Mouse (Mus musculus) granulocyte monocyte progenitor cell, adult 5-6 weeks (primary cell): ENCODE measurements around the gene Rnf216. TPM values are rescaled to one million over a fixed set of nuclear protein-coding genes. Genes with fewer than 3 reads are reported as not detected.
"Not testable (repeated sequence)": the region's sequence is repeated elsewhere in the genome, so short reads cannot be mapped to it uniquely, and the experiment has no call there.

Experiments
- ATAC-seq: replicated peaks from 2 replicates; pipeline ENCODE4 v1.8.0; 2016; ENCODE audit warnings: mild to moderate bottlenecking, moderate TSS enrichment, inconsistent platforms; ENCODE audit not compliant: poor library complexity, severe bottlenecking
- total RNA-seq, 2 experiments: library from RNA; stranded (forward) in 1 of 2; stranded (reverse) in 1 of 2; fragments of 200-712, 200-1000 nt in 1 of 2; fragments of >200 nt in 1 of 2; fragmentation: Nextera tagmentation in 1 of 2; gene quantifications; 2 replicates each; pipeline ENCODE4 v1.2.3; 2014 to 2017

Rnf216 gene
- 41.1 and 42.5 TPM in 2 replicates for total RNA-seq (2014; fragmentation: Nextera tagmentation)
- total RNA-seq (2017), result 33.1 and 37.3 TPM in 2 replicates

DNA sequence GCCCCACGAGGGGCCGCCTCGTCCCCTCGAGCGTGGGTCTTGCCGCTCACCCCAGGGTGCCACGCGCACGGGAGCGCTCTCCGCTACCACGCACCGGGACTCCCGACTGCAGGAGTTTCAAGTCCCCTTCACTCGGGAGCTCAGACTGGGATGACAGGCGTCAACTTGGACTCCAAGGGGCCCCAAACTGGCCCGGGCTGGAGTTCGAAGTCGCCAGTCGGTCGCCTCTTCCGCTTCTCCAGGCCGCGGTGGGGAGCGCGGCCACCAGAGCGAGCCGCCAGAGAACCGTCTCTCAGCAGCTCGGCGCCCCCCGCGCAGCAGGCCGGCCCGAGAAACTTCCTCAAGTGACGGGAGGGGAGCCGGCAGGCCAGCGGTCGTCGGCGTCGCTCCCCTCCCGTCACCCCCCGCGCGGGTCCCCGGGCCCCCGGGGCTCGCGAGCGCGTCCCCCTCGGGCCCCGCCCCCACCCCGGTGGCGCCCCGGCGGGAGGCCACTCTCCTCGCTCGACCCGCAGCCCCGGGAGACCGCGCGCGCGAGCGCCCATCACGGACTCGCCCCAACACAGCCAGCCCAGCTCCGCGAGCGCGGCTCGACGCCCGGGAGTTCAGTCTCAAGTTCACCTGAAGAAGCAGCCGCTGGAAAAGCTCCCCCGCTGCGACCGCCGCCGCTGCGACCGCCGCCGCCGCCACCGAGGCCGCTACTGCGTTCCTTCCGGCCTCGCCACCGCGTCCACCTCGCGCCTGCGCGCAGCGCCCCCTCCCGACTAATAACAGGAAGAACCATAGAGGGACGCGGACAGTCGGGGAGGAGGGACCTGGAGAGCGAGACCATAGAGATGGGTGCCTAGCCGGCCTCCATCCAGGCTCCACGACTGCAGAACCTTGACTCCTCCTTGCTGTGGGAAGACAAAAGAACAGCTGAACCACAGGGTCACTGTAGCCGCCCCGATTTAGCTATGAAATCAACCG, at the start of gene Rnf216:
Gene Rnf216, minus strand, starts transcription at position 714 of the 966 bp plus-strand sequence.
- ATAC-seq, result peak; percentile 97

GRCm38 (mm10) chr5:143155534-143155933, 42.7 kb upstream of the Rnf216 start:
- ATAC-seq, result no peak

DNA sequence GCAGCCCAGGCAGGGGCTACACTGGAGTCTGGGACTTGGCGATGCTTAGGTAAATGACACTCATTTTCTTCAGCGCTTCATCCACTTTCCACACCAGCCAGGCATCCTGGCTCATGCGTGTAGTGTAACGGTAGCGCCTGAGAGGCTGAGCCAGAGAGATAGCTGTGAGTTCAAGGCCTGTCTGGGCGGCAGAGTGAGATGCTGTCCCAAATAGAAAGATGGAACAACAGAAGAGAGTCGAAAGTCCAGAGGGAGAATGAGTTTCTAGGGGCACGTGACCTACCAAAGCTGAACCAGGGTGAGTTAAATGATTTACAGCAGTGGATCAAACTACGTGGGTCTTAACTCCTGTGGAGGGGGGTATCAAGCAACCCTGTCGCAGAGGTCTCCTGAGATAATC, 41.0 kb upstream of the Rnf216 start:
- ATAC-seq, result no peak

- ATAC-seq, result no peak
Observed at GRCm38 (mm10) chr5:143150044-143150443, 37.2 kb upstream of the Rnf216 start.

DNA sequence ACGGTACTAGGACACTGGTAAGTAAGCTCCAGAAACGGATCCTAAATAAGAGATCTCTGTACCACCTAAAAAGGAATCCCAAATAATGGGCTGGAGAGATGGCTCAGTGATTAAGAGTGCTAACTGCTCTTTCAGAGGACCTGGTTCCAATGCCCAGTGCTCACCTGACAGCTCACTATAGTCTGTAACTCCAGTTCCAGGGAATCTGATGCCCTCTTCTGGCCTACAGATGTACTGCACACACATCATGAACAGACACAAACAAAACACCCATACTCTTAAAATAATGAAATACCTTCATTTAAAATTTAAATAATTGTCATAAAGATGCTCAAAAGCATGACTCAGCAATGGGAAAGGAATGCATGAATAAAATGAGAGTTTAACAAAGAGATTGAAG, 36.7 kb upstream of the Rnf216 start:
- no peak for ATAC-seq

GRCm38 (mm10) chr5:143148661-143149060, 35.9 kb upstream of the Rnf216 start:
- no peak for ATAC-seq

- no peak for ATAC-seq
Observed at GRCm38 (mm10) chr5:143147481-143147880, 34.7 kb upstream of the Rnf216 start, which contains the start of gene Olfr718-ps1. TSS of gene Olfr718-ps1 (minus strand) at chr5:143147581.

- no peak for ATAC-seq
Observed at GRCm38 (mm10) chr5:143137580-143137979, 24.8 kb upstream of the Rnf216 start.

GRCm38 (mm10) chr5:143135042-143135441, 22.2 kb upstream of the Rnf216 start:
- no peak for ATAC-seq

- ATAC-seq, result not testable (repeated sequence)
Observed at GRCm38 (mm10) chr5:143134216-143135010, 21.6 kb upstream of the Rnf216 start.

DNA sequence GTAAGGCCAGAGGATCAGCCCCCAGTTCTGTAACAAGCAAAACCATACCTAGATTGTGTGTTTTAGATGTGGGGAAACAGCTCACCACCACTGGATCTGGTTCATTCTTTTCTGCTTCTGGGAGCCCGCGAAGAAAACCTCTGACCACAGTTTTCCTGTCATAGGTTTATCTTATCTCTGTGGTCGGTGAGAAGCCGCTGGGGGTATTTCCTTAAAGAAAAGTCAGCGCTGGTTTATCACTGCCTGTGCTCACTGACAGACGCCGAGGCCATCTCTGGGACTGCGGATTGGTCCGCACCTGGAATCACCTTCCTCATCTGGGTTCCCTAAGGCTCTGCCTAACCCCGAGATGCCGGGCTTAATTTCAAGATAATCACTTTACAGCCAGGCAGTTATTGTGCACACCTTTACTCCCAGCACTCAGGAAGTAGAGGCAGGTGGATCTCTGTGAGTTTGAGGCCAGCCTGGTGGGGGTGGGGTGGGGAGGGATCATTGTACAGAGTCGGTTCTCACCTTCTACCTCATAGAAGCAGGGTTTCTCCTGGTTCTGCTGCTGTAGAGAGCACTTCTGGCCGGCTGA, 20.2 kb upstream of the Rnf216 start:
- ATAC-seq, result peak; percentile 40

DNA sequence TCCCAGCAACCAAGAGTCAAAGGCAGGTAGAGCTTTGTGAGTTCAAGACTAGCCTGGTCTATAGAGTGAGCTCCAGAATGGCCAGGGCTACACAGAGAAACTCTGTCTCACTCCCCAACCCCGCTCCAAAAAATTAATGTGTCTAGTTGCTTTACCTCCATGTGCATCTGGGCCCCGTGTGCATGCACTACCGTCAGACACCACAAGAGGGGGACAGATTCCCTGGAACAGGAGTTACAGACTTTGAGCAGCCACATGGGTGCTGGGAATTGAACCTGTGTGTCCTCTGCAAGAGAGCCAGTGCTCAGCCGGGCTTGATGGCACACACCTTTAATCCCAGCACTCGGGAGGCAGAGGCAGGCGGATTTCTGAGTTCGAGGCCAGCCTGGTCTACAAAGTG, 17.5 kb upstream of the Rnf216 start:
- ATAC-seq, result peak; percentile 53

- no peak for ATAC-seq
Observed at GRCm38 (mm10) chr5:143129101-143129500, 16.3 kb upstream of the Rnf216 start.

DNA sequence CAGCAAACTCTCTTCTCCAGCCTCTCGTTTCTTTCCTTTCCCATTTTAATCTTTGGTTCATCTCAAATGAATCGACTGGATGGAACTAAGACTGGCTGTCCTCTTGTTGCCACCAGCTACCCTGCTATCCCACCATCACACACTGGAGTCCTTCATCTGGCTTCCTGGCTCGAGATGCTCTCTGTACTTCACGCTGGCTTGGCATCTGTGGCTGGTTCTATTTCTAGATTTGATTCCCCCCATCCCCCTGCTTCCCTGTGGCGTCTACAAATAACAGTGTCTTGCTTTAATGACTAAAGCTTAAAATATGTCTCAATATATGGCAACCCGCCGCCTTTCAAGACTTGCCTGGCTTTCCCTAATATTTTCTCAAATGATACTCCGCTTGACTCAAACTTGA, 15.0 kb upstream of the Rnf216 start:
- no peak for ATAC-seq

DNA sequence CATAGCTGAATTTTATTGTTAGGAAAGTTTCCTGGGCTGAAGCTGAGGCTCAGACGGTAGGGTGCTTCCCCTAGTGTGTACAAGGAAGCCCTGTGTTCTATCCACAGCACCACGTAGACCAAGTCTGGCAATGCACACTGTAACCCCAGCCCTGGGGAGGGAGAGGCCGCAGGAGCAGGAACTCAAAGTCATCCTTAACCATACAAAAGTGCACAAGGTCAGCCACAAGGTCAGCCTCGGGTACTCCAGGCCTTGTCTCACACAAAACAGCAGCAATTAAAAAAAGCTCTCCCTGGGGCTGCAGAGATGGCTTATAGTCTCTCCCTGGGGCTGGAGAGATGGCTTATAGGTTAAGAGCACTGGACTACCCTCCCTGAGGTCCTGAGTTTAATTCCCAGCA, 14.1 kb upstream of the Rnf216 start:
- ATAC-seq, result no peak

DNA sequence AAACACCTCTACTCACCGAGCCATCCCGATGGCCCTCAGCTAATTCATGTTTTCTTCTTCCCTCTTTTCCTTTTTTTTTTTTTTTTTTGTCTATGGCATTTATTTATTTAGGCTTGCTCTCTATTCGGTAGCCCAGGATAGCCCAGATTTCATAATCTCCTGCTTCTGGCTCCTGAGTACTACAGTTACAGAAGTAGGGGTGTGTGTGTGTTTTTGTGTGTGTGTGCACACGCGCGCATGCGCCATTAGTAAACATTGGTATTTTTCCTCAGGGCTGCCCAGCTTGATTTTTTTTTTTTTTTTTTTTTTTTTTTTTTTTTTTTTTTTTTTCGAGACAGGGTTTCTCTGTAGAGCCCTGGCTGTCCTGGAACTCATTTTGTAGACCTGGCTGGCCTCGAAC, 13.3 kb upstream of the Rnf216 start:
- no peak for ATAC-seq

DNA sequence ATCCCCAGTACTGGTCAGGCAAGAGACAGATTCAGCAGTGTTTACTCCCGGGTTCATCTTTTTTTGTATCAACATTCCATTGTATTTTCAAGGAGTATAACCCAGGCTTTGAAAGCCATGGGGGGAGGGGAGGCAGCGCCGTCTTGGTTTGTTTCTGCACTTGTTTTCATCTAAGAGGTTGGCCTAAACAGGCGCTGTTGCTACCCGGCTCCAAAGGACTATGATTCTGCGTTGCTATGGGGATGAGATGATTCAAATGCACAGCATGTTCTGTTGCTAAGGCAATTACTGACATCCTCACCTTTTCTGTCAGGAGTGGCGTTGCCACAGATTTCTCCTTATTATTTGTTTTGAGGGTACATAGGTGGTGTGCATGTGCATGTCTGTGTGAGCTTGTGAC, 12.8 kb upstream of the Rnf216 start:
- no peak for ATAC-seq

GRCm38 (mm10) chr5:143124805-143125378, 12.1 kb upstream of the Rnf216 start:
- ATAC-seq, result no peak

DNA sequence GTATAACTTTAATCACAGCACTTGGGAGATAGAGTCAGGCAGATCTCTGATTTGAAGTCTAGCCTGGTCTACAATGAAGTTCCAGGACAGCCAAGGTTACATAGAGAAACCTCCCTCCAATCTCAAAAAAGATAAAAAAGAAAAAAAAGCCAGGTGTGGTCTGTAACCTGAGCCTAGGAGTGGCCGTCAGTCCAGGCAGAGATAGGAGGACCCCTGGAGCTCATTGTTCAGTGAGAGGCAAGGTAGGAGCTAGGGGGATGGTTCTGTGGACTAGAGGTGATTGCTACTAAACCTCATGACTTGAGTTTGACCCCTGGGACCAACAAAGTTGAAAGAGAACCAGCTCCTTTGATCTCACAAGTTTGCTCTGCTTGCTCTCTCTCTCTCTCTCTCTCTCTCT, 9.9 kb upstream of the Rnf216 start:
- no peak for ATAC-seq

DNA sequence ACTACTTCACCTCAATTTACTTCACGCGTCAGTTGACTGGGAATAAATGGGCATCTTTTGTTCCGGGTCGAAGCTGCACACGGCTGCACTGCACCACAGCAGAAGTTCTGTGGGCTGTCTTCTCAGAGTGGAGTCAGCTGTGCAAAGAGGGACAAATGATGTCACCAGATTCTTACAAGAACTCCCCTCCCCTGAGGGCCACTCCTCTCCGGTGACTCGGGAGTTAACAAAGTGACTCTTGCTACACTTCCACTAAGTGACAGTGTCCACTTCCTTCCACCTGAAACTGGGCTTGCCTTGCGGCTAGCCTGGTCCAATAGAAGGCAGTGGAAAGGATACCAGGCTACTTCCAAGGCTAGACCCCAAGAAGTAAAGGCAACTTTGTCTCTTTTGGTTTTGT, 9.3 kb upstream of the Rnf216 start:
- peak; percentile 87 for ATAC-seq
